Mouse (Mus musculus) liver, embryonic 15.5 days (tissue): ENCODE measurements at regions not wholly inside any gene's neighbourhood (a gene's known extent, or its start where the extent isn't known, plus 50 kb on each side); places are given as distances from the start of the nearest gene placed in this dataset.
"Not testable (repeated sequence)": the region's sequence is repeated elsewhere in the genome, so short reads cannot be mapped to it uniquely, and the experiment has no call there.

Source experiments
- ATAC-seq: fragments of 200-750 bp; cut with Nextera tagmentation; 2 replicates; pipeline ENCODE4 v1.8.0; 2017; ENCODE audit warnings: moderate number of reproducible peaks, mild to moderate bottlenecking, moderate library complexity; ENCODE audit not compliant: insufficient read depth
- H3K27ac ChIP-seq: fragments of 300-500 bp; sonication (generic); replicated peaks from 2 replicates; pipeline ENCODE4 v1.5.1; 2015; ENCODE audit warnings: mild to moderate bottlenecking, inconsistent platforms
- H3K27me3 ChIP-seq: fragments of 300-500 bp; sonication (generic); 2 replicates; pipeline ENCODE4 v1.6.1; 2015; ENCODE audit warnings: mild to moderate bottlenecking, inconsistent platforms
- H3K36me3 ChIP-seq: fragments of 300-500 bp; sonication (generic); replicated peaks from 2 replicates; pipeline ENCODE4 v1.6.1; 2015; ENCODE audit warnings: moderate library complexity, mild to moderate bottlenecking, inconsistent platforms
- H3K4me1 ChIP-seq: fragments of 300-500 bp; sonication (generic); replicated peaks from 2 replicates; pipeline ENCODE4 v1.6.1; 2015; ENCODE audit warnings: inconsistent platforms
- H3K4me2 ChIP-seq: fragments of 300-500 bp; sonication (generic); 2 replicates; pipeline ENCODE4 v1.6.1; 2015; ENCODE audit warnings: moderate library complexity, mild to moderate bottlenecking, inconsistent platforms
- H3K4me3 ChIP-seq: fragments of 300-500 bp; sonication (generic); replicated peaks from 2 replicates; pipeline ENCODE4 v1.5.1; 2015; ENCODE audit warnings: mild to moderate bottlenecking, inconsistent platforms
- H3K9ac ChIP-seq: fragments of 300-500 bp; sonication (generic); 2 replicates; pipeline ENCODE4 v1.6.1; 2015; ENCODE audit warnings: moderate library complexity, mild to moderate bottlenecking, inconsistent platforms
- H3K9me3 ChIP-seq: fragments of 300-500 bp; sonication (generic); replicated peaks from 2 replicates; pipeline ENCODE4 v1.6.1; 2016; ENCODE audit warnings: inconsistent platforms
- WGBS: fragments of 180-500 bp; shearing (Covaris S2); methylation state at CpG from one replicate; pipeline ENCODE4 v1.1.7; 2015; ENCODE audit warnings: mixed read lengths; ENCODE audit not compliant: insufficient replicate concordance; 5-methylcytosine and 5-hydroxymethylcytosine counted together

DNA sequence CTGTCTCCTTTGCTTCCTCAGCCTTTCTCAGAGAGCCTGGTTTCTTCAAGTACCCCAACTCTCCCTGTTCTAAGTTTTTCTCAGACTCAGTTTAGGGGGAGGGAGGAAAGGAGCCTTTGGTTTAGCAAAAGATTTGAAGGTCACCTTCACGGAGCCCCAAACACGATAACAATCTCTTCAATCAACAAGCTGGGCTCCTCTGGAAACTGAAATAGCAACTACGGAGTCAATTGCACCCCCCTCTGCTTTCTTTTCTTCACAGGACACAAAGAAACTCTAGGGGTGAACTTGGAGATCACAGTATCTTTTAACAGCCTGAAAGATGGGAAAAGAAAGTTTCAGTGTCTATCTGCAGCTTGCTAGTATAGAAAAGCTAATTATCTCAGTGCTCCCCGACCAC, 151.4 kb upstream of the 1700012A03Rik start:
- ATAC-seq, result no peak
- Histone ChIP-seq H3K4me3 (no peak overlapping the region), H3K9ac (no peak overlapping the region), H3K27me3 (no peaks in the 10 kb centered on the region), H3K9me3 (no peaks in the 10 kb centered on the region), H3K4me2 (no peak overlapping the region), H3K4me1 (no peaks in the 10 kb centered on the region), H3K27ac (no peak overlapping the region), H3K36me3 (no peaks in the 10 kb centered on the region)
- 41% methylated on average over 4 of the region's 4 CpGs for WGBS

DNA sequence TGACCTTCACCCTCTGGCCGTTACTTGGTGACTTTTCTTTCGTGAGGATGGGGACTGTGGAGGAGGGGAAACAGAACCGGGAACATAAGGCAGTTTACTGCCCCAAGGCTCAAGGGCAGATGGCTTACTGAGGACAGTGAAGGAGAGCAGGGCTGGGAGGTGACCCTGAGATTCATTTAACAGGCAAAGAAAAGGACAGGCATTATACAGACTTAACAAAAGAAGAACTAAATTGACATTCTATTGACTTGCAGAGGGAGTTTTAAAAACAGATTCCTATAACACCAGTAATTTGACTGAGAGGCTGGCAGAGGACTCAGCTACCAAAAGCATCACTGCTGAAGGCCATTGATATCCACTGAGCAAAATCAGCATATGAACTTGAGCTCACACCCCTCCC, 153.0 kb upstream of the 1700012A03Rik start:
- no peak overlapping the region for H3K27ac ChIP-seq
- no peaks in the 10 kb centered on the region for H3K4me1 ChIP-seq
- 47% methylated on average over 3 of the region's 3 CpGs for WGBS
- H3K27me3 ChIP-seq, result no peaks in the 10 kb centered on the region
- H3K4me3 ChIP-seq, result no peak overlapping the region
- H3K36me3 ChIP-seq, result no peaks in the 10 kb centered on the region
- no peak overlapping the region for H3K4me2 ChIP-seq
- no peaks in the 10 kb centered on the region for H3K9me3 ChIP-seq
- ATAC-seq, result no peak
- no peak overlapping the region for H3K9ac ChIP-seq

DNA sequence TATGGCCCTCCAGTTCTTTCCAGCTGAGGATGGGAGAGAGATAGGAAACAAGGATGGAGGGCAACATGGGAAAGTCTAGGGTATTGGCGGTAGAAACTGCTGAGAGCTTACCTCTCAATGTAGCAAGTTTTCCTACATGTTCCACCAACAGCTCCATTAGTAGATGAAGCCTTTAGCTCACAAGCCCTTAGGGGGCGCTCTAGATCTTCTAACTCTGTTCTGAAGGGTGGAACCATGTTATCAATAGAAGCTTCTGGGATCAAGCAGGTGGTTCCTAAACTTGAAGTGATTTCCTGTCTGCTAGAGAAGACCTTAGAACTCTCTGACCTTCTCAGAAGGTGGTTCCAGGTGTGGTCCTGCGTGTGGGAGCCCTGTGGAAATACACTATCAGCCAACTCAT, 154.2 kb upstream of the 1700012A03Rik start:
- H3K4me3 ChIP-seq, result no peak overlapping the region
- H3K9ac ChIP-seq, result no peak overlapping the region
- no peaks in the 10 kb centered on the region for H3K36me3 ChIP-seq
- H3K27ac ChIP-seq, result no peak overlapping the region
- no peaks in the 10 kb centered on the region for H3K4me1 ChIP-seq
- no peak overlapping the region for H3K4me2 ChIP-seq
- ATAC-seq, result no peak
- WGBS, result 44% methylated on average over 3 of the region's 3 CpGs
- H3K27me3 ChIP-seq, result no peaks in the 10 kb centered on the region
- H3K9me3 ChIP-seq, result no peaks in the 10 kb centered on the region

DNA sequence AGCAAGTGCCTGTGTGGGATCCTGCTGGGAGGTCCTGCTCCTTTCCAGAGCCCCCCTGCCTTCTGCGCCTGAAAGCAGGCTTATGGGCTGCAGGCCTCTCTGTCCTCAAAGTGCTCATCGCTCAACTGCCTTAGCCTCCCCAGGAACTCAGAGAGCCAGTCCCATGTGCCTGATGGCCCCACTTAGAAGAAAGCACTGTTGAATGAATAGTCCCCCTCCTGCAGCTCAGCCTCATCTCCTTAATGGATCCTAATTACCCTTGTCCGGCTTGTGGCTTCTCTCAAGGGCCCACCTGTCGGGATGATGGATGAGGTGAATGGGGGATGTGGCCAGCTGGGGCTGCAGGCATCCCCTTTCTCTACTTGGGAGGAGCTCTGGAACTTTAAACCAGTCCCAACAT, 163.1 kb upstream of the 1700012A03Rik start:
- H3K36me3 ChIP-seq, result no peaks in the 10 kb centered on the region
- H3K4me3 ChIP-seq, result no peak overlapping the region
- no peaks in the 10 kb centered on the region for H3K4me1 ChIP-seq
- ATAC-seq, result no peak
- WGBS, result 12% methylated on average over 4 of the region's 4 CpGs
- H3K27me3 ChIP-seq, result no peaks in the 10 kb centered on the region
- H3K9me3 ChIP-seq, result no peaks in the 10 kb centered on the region
- H3K4me2 ChIP-seq, result no peak overlapping the region
- no peak overlapping the region for H3K27ac ChIP-seq
- no peak overlapping the region for H3K9ac ChIP-seq

DNA sequence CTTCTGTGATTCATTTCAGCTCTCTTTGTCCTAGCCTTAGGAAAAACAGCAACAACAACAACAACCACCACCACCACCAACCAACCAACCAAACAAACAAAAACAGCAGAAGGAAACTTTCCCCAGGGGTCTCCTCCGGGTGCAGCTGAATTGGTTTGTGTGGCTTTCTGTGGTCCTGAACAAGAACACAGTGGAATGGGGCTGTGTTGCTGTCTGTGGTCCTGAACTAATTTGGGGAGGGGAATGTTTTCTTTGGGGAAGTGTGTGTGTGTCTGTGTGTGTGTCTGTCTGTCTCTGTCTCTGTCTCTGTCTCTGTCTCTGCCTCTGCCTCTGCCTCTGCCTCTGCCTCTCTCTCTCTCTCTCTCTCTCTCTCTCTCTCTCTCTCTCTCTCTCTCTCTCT, 164.8 kb upstream of the 1700012A03Rik start:
- H3K4me2 ChIP-seq, H3K9me3 ChIP-seq, H3K4me3 ChIP-seq, H3K4me1 ChIP-seq, H3K27me3 ChIP-seq, H3K36me3 ChIP-seq, ATAC-seq, H3K27ac ChIP-seq, H3K9ac ChIP-seq: not testable (repeated sequence)
- WGBS, result 4% methylated on average over 1 of the region's 1 CpGs

DNA sequence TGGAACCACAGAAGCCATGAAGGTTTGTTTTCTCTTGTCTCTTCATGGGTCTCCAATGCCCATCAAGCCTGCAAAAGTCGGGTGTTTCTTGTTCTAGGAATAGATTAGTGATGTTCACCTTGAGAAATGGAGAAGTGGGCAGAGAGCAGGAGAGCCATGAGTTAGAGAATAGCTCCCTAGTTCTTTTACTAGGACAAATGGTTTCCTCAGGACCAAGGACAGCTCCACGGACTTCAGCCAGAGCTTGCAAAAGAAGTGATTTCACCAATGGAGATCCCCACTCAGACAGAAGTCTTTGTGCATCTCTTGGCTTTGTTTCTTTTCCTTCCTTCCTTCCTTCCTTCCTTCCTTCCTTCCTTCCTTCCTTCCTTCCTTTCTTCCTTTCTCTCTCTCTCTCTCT, 166.3 kb upstream of the 1700012A03Rik start:
- H3K9ac ChIP-seq, result no peak overlapping the region
- H3K27me3 ChIP-seq, result no peaks in the 10 kb centered on the region
- no peaks in the 10 kb centered on the region for H3K4me1 ChIP-seq
- no peak for ATAC-seq
- H3K4me2 ChIP-seq, result no peak overlapping the region
- no peak overlapping the region for H3K27ac ChIP-seq
- no peak overlapping the region for H3K4me3 ChIP-seq
- WGBS, result 3% methylated on average over 2 of the region's 2 CpGs
- no peaks in the 10 kb centered on the region for H3K9me3 ChIP-seq
- H3K36me3 ChIP-seq, result no peaks in the 10 kb centered on the region

DNA sequence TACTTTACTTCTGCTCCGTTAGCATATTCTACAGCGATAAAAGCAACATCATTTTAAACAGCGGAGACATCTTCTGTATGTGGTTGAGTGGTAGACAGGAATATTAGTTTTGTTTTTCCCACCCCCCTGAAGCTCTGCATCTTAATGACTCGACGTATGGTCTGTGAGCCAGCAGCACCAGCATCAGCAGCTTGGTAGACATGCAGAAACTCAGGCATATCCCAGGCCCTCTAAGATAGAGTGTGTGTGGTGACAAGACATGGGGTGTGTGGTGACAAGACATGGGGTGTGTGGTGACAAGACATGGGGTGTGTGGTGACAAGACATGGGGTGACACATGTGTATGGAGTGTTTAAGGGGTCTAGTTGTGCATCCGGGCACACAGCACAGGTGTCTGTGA, 175.4 kb upstream of the 1700012A03Rik start:
- Histone ChIP-seq H3K4me1 (no peaks in the 10 kb centered on the region), H3K27me3 (no peaks in the 10 kb centered on the region), H3K9ac (no peak overlapping the region), H3K27ac (no peak overlapping the region), H3K4me3 (no peak overlapping the region), H3K36me3 (no peaks in the 10 kb centered on the region), H3K9me3 (no peaks in the 10 kb centered on the region), H3K4me2 (no peak overlapping the region)
- WGBS, result 74% methylated on average over 6 of the region's 6 CpGs
- no peak for ATAC-seq

DNA sequence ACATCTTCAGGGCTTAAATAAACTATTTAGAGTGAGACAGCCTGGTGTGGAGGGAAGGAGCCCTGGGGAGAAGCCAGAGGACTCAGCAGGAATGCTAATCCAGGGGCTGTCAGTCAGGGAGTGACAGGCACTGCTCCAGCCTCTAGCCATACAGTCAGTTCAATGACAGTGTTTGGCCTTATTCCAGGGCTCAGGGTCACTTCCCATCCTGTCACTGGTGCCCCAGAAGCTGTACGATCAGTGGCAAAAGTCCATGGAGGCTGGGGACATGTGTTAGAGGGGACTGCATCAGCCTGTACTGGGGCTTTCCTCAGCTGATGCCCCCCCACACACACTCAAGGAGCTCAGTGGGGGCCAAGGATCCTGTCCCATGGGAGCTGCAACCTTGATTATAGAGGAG, 176.1 kb upstream of the 1700012A03Rik start:
- H3K4me1 ChIP-seq, result no peaks in the 10 kb centered on the region
- WGBS, result 50% methylated on average over 1 of the region's 1 CpGs

DNA sequence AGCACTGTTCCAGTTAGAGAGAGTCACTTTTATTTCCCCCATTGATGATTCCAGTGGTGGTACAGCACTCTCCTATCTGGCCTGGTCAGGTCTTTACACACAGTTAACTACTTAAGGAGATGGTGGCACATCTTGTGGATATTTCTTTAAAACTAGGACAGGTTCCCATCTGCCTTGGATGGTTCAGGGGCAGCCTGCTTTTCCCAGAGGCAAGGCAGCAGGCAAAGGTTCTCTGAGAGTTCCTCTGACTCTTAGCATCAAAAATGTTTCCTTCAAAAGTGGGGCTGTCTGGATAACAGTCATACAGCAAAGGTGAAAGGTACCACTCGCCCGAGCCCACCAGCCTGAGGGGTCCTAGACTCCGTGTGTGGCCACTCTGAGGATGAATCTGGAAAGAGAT, 178.3 kb upstream of the 1700012A03Rik start:
- Histone ChIP-seq H3K27ac (no peak overlapping the region), H3K36me3 (no peaks in the 10 kb centered on the region), H3K27me3 (no peaks in the 10 kb centered on the region), H3K9ac (no peak overlapping the region), H3K4me3 (no peak overlapping the region), H3K4me1 (no peaks in the 10 kb centered on the region), H3K4me2 (no peak overlapping the region), H3K9me3 (no peaks in the 10 kb centered on the region)
- ATAC-seq, result no peak
- whole genome bisulfite sequencing, result 62% methylated on average over 3 of the region's 3 CpGs

More for the DNA sequence above, 176.1 kb upstream of the 1700012A03Rik start:
- no peak for ATAC-seq
- Histone ChIP-seq H3K9ac (no peak overlapping the region), H3K9me3 (no peaks in the 10 kb centered on the region), H3K27me3 (no peaks in the 10 kb centered on the region), H3K4me2 (no peak overlapping the region), H3K4me3 (no peak overlapping the region), H3K27ac (no peak overlapping the region), H3K36me3 (no peaks in the 10 kb centered on the region)

DNA sequence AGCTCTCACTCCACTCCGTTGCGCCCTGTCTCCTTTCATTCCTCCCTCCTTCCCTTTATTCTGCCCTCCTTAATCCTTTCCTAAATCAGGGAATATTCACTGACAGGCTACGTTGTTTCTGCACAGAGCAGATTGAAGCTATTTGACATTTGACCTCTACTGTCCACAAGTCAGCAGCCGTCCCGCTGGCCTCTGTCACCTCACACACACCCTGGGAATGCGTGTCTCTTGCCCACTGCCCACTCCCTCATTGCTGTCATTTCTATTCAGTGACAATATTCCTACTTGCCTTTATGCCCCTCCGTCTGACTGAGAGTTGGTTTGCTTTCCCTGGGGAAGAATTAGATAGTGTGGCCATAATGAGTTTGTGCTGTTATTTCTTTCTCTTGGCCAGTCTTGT, 188.1 kb upstream of the 1700012A03Rik start:
- Histone ChIP-seq H3K4me2 (no peak overlapping the region), H3K27ac (no peak overlapping the region), H3K27me3 (no peaks in the 10 kb centered on the region), H3K9me3 (no peaks in the 10 kb centered on the region), H3K9ac (no peak overlapping the region), H3K4me1 (no peaks in the 10 kb centered on the region), H3K4me3 (no peak overlapping the region), H3K36me3 (no peaks in the 10 kb centered on the region)
- WGBS, result 57% methylated on average over 7 of the region's 7 CpGs
- ATAC-seq, result no peak

DNA sequence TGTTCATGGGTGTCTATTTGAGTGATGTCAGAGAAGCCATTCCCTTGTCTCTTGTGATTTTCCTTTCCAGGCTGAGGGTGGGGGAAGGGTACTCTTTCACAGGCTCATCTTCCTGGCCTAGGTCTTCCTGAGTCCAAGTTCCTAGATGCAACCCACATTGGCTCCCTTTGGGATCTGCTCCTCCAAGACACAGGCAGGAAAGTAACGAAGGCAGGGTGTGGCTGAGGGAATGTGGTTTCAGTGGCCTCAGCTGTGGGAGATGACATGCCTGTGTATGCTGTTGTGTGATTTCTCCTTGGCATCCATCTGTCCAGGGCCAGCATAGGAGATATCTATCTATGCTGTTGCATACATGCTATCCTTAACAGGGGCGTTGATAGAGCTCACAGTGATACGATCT, 190.4 kb upstream of the 1700012A03Rik start:
- no peak overlapping the region for H3K27ac ChIP-seq
- H3K27me3 ChIP-seq, result no peaks in the 10 kb centered on the region
- H3K36me3 ChIP-seq, result no peaks in the 10 kb centered on the region
- H3K9ac ChIP-seq, result no peak overlapping the region
- 52% methylated on average over 3 of the region's 3 CpGs for WGBS
- H3K4me3 ChIP-seq, result no peak overlapping the region
- no peak overlapping the region for H3K4me2 ChIP-seq
- H3K9me3 ChIP-seq, result no peaks in the 10 kb centered on the region
- no peak for ATAC-seq
- H3K4me1 ChIP-seq, result no peaks in the 10 kb centered on the region

DNA sequence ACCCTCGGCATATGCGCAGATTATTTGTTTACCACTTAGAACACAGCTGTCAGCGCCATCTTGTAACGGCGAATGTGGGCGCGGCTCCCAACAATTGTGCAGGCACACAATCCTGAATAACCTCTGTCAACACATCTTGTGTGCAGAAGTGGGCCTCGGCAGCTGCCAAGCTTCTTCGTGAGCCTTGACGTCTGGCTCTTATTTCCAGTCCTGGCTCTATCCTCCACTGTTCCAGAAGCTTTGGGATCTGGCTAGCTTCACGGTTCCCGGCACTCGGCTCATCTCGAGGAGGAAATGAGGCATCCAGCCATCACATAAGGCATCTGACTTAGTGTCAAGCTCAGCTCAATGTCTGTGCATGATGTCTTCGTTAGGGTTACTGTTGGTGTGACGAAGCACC, 195.8 kb upstream of the 1700012A03Rik start:
- Histone ChIP-seq H3K9ac (no peak overlapping the region), H3K27ac (no peak overlapping the region), H3K27me3 (no peaks in the 10 kb centered on the region), H3K4me3 (no peak overlapping the region), H3K36me3 (no peaks in the 10 kb centered on the region), H3K4me1 (no peaks in the 10 kb centered on the region), H3K4me2 (no peak overlapping the region), H3K9me3 (no peaks in the 10 kb centered on the region)
- WGBS, result 79% methylated on average over 16 of the region's 16 CpGs
- no peak for ATAC-seq
